Mouse (Mus musculus) forebrain, embryonic 15.5 days (tissue): ENCODE data around the gene Frem1. TPM values are rescaled to one million over a fixed set of nuclear protein-coding genes. Genes with fewer than 3 reads are reported as not detected.

Source experiments
- ATAC-seq: fragments of 200-750 bp; cut with Nextera tagmentation; replicated peaks from 2 replicates; pipeline ENCODE4 v1.8.0; 2017; ENCODE audit warnings: mild to moderate bottlenecking, moderate TSS enrichment, moderate library complexity
- H3K27ac ChIP-seq: fragments of 300-500 bp; sonication (generic); replicated peaks from 2 replicates; pipeline ENCODE4 v1.5.1; 2015; ENCODE audit warnings: mild to moderate bottlenecking, inconsistent platforms
- H3K27me3 ChIP-seq: fragments of 300-500 bp; sonication (generic); 2 replicates; pipeline ENCODE4 v1.6.1; 2015; ENCODE audit warnings: inconsistent platforms
- H3K36me3 ChIP-seq: fragments of 300-500 bp; sonication (generic); 2 replicates; pipeline ENCODE4 v1.6.1; 2015; ENCODE audit warnings: mild to moderate bottlenecking, inconsistent platforms
- H3K4me1 ChIP-seq: fragments of 300-500 bp; sonication (generic); 2 replicates; pipeline ENCODE4 v1.6.1; 2015; ENCODE audit warnings: inconsistent platforms
- H3K4me2 ChIP-seq: fragments of 300-500 bp; sonication (generic); replicated peaks from 2 replicates; pipeline ENCODE4 v1.6.1; 2015; ENCODE audit warnings: mild to moderate bottlenecking, inconsistent platforms
- H3K4me3 ChIP-seq: fragments of 300-500 bp; sonication (generic); 2 replicates; pipeline ENCODE4 v1.5.1; 2015; ENCODE audit warnings: mild to moderate bottlenecking, inconsistent platforms
- H3K9ac ChIP-seq: fragments of 300-500 bp; sonication (generic); replicated peaks from 2 replicates; pipeline ENCODE4 v1.6.1; 2015; ENCODE audit warnings: mild to moderate bottlenecking, inconsistent platforms
- H3K9me3 ChIP-seq: fragments of 300-500 bp; sonication (generic); 2 replicates; pipeline ENCODE4 v1.6.1; 2016; ENCODE audit warnings: inconsistent platforms
- WGBS: fragments of 180-500 bp; shearing (Covaris S2); methylation state at CpG from one replicate; pipeline ENCODE4 v1.1.7; 2015; ENCODE audit warnings: mixed read lengths; 5-methylcytosine and 5-hydroxymethylcytosine counted together
- polyA plus RNA-seq: library from polyadenylated mRNA; unstranded; fragments of >200 nt; fragmentation: Nextera tagmentation; extraction: Ambion mirVana; gene quantifications from 2 replicates; pipeline ENCODE4 v1.2.1, GENCODE M21; 2015

Gene Frem1
- polyA plus RNA-seq, 1 experiment from 2014 or later: 1.7 TPM

DNA sequence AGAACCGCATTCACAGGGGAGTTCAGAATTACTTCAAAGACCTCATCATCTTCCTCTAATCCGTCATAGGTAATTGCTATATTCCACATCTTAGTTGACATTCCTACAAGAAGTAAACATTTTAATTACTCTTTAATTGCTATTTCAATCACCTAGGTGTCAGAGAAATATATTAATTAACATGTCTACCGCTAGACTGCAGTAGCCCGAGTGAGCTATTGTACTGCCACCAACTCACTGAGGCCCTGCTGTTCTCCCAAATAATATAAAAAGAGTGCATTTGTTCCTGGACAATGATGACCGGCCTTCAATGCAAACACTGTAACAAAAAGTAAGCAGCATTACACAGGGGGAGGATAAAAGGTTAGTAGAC lies 135.5 kb downstream of the Frem1 start:
- peak; percentile 82 for ATAC-seq
- Histone ChIP-seq H3K4me1 (peaks cover 37% of the 10 kb centered on the region), H3K27ac (peak overlapping the region; percentile 89), H3K27me3 (no peaks in the 10 kb centered on the region), H3K9ac (peak overlapping the region; percentile 7; the same call in 1 of the 2 replicates), H3K36me3 (no peaks in the 10 kb centered on the region), H3K9me3 (no peaks in the 10 kb centered on the region), H3K4me3 (peak overlapping the region; percentile 15), H3K4me2 (peak overlapping the region; percentile 37)
- 1% methylated on average over 5 of the region's 5 CpGs for WGBS

GRCm38 (mm10) chr4:82916003-82916677 lies 136.0 kb downstream of the Frem1 start:
- peak overlapping the region; percentile 7; the same call in 1 of the 2 replicates for H3K9ac ChIP-seq
- WGBS: 6% methylated on average over 14 of the region's 14 CpGs

DNA sequence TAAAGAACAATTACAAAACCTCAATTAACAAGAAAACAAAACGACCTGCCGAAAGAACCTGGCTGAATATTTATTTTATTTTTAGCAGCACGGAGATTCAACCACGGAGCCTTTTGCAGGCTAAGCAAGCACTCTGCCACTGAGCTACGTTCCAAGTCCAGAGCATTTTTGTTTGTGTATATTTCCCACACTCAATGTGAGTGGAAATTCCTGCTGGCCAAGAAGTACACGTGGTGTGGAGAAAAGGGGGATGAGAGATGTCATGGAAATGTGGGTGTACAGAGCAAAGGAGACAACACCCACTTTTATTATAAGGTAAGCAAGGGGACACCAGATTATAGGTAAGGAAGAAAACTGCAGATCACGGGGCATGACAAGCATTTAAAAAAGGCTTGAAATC lies 136.6 kb downstream of the Frem1 start:
- no peak for ATAC-seq
- Histone ChIP-seq H3K36me3 (no peaks in the 10 kb centered on the region), H3K9me3 (no peaks in the 10 kb centered on the region), H3K27ac (peak overlapping the region; percentile 89), H3K4me2 (peak overlapping the region; percentile 37), H3K4me3 (no peak overlapping the region), H3K4me1 (peaks cover 37% of the 10 kb centered on the region), H3K9ac (no peak overlapping the region), H3K27me3 (no peaks in the 10 kb centered on the region)
- 34% methylated on average over 7 of the region's 7 CpGs for WGBS

More at GRCm38 (mm10) chr4:82916003-82916677, 136.0 kb downstream of the Frem1 start:
- Histone ChIP-seq H3K27me3 (no peaks in the 10 kb centered on the region), H3K4me2 (peak overlapping the region; percentile 37), H3K4me3 (peak overlapping the region; percentile 15), H3K27ac (peak overlapping the region; percentile 89), H3K4me1 (peaks cover 37% of the 10 kb centered on the region), H3K9me3 (no peaks in the 10 kb centered on the region), H3K36me3 (no peaks in the 10 kb centered on the region)
- peak; percentile 81 for ATAC-seq

DNA sequence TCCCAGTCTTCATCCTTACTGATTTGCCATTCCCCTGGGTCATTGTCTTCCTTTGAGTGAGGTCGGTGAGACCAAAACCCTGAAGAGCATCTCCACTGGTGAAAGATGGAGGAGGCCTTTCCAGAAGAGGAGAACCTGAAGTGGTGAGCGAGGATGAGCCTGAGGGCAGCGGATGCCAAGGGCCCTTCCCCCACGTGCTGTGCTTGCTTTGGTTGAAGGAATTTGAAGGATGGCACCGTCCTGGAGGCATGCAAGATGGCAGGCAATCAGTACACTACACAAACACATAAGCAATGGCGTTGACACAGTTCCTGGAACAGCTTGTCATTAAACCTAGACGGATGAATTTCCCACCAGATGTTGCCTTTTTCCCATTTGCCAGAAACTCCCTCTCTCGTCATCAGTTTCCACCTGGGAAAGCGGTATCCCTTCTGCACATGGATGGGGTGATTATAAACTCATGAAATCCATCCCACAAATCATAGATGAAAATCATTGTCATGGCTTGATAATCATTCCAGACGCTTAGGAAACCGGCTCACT lies 137.5 kb downstream of the Frem1 start:
- no peak for ATAC-seq
- H3K36me3 ChIP-seq: no peaks in the 10 kb centered on the region
- WGBS: 60% methylated on average over 11 of the region's 11 CpGs
- H3K9me3 ChIP-seq: no peaks in the 10 kb centered on the region
- peak overlapping the region; percentile 89 for H3K27ac ChIP-seq
- no peak overlapping the region for H3K4me2 ChIP-seq
- peaks cover 37% of the 10 kb centered on the region for H3K4me1 ChIP-seq
- no peak overlapping the region for H3K4me3 ChIP-seq
- no peak overlapping the region for H3K9ac ChIP-seq
- H3K27me3 ChIP-seq: no peaks in the 10 kb centered on the region

DNA sequence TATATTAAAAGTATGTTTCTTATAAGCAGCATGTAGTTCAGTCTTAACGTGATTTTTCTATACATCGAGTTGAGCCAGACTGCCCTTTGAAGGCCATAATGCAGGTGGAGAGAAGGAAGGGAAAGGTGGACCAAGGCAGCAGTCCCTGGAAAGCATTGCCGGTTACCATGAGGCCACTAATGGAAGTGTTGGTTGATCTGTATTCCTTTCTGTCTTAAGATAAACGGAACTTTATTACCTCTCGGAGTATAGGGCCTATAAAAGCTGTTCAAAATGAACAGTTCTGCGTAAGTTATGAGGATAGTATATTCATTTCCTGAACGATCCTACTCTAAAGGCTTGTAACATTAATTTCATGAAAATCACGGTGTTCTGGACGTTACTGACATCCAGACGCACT lies 156.9 kb downstream of the Frem1 start:
- Histone ChIP-seq H3K36me3 (no peaks in the 10 kb centered on the region), H3K4me3 (no peak overlapping the region), H3K9ac (no peak overlapping the region), H3K27me3 (no peaks in the 10 kb centered on the region), H3K4me2 (no peak overlapping the region), H3K27ac (no peak overlapping the region), H3K4me1 (peaks cover 17% of the 10 kb centered on the region), H3K9me3 (no peaks in the 10 kb centered on the region)
- WGBS: 94% methylated on average over 10 of the region's 10 CpGs
- ATAC-seq: no peak

DNA sequence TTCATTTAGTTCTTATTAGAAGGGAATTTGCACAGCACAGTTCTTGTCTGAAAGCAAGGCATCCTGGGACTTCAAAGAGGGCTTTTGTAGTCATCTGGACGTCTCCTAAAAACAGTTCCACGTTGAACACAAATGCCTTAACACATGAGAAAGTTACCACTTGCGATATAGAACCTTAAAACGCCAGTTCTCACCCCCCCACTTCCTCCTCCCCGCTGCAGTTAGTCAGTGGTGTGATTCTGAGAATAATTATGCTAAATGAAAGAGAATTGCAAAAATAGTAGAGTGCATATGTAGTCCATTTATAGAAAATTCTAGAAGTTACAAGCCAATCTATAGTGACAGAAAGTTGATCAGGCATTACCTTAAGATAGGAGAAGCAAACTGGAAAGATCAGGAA lies 159.9 kb downstream of the Frem1 start:
- Histone ChIP-seq H3K4me1 (peaks cover 17% of the 10 kb centered on the region), H3K36me3 (no peaks in the 10 kb centered on the region), H3K9me3 (no peaks in the 10 kb centered on the region), H3K4me2 (no peak overlapping the region), H3K4me3 (no peak overlapping the region), H3K27ac (no peak overlapping the region), H3K27me3 (no peaks in the 10 kb centered on the region), H3K9ac (no peak overlapping the region)
- no peak for ATAC-seq
- 67% methylated on average over 5 of the region's 5 CpGs for WGBS

GRCm38 (mm10) chr4:82891566-82891965 lies 160.6 kb downstream of the Frem1 start:
- 0 out of 2 replicates have a peak, but pooled peaks have one; percentile 38 for ATAC-seq
- Histone ChIP-seq H3K4me2 (no peak overlapping the region), H3K36me3 (no peaks in the 10 kb centered on the region), H3K27ac (no peak overlapping the region), H3K9ac (no peak overlapping the region), H3K9me3 (no peaks in the 10 kb centered on the region), H3K4me3 (no peak overlapping the region), H3K4me1 (peaks cover 17% of the 10 kb centered on the region), H3K27me3 (no peaks in the 10 kb centered on the region)
- WGBS: 59% methylated on average over 2 of the region's 2 CpGs

DNA sequence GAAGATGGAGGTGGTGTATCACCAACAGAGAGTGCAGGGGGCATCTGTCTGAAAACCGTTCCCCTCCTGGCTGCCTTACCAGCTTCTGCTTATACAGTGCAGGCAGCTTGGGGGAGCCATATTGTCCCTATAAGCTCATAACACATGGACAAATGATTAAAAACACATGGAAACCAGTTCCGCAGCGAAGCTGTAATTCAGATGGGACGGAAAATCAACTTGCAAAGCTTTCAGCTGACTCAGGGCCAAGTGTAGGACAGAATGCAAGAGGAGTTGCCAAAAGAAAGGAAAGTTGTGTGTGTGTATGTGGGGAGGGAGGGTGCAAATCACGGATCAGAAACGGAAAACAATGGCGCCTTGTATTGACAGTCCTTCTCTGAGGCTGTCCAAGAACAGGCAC lies 161.1 kb downstream of the Frem1 start:
- Histone ChIP-seq H3K4me2 (no peak overlapping the region; the same call in 1 of the 2 replicates), H3K36me3 (no peaks in the 10 kb centered on the region), H3K27ac (peak overlapping the region; percentile 49; the same call in 1 of the 2 replicates), H3K27me3 (no peaks in the 10 kb centered on the region), H3K9me3 (no peaks in the 10 kb centered on the region), H3K4me3 (no peak overlapping the region), H3K9ac (no peak overlapping the region), H3K4me1 (peaks cover 17% of the 10 kb centered on the region)
- WGBS: 36% methylated on average over 7 of the region's 7 CpGs
- ATAC-seq: peak; percentile 92

GRCm38 (mm10) chr4:82890585-82890984 lies 161.6 kb downstream of the Frem1 start:
- Histone ChIP-seq H3K4me1 (peaks cover 17% of the 10 kb centered on the region), H3K36me3 (no peaks in the 10 kb centered on the region), H3K4me2 (no peak overlapping the region), H3K9me3 (no peaks in the 10 kb centered on the region), H3K27ac (peak overlapping the region; percentile 49; the same call in 1 of the 2 replicates), H3K9ac (no peak overlapping the region), H3K27me3 (no peaks in the 10 kb centered on the region), H3K4me3 (no peak overlapping the region)
- WGBS: 88% methylated on average over 4 of the region's 4 CpGs
- no peak for ATAC-seq

DNA sequence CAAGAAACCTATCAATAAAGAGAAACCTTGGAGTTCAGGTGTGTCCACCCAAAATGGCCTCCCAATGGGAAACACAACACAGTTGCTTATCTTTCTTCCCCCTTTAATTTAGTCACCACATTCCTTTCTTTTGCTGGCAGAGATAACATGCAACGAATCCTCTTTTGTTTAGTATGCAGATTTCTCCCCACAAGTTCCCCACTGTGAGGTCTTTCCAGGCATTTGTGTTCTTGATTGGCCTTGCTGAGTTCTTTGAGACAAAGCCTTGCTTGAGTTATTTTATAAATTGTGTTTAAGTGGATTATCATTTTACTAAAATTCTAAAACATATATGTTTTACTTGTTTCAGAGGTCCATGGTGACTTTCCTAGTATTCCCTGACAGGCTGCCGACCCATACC lies 166.0 kb downstream of the Frem1 start:
- no peak overlapping the region for H3K4me3 ChIP-seq
- no peak overlapping the region for H3K27ac ChIP-seq
- ATAC-seq: no peak
- no peak overlapping the region for H3K4me2 ChIP-seq
- 54% methylated on average over 2 of the region's 2 CpGs for WGBS
- no peaks in the 10 kb centered on the region for H3K36me3 ChIP-seq
- no peaks in the 10 kb centered on the region for H3K9me3 ChIP-seq
- H3K4me1 ChIP-seq: peaks cover 11% of the 10 kb centered on the region
- no peaks in the 10 kb centered on the region for H3K27me3 ChIP-seq
- no peak overlapping the region for H3K9ac ChIP-seq

GRCm38 (mm10) chr4:82885535-82885913 lies 166.6 kb downstream of the Frem1 start:
- H3K27ac ChIP-seq: no peak overlapping the region
- 66% methylated on average over 1 of the region's 1 CpGs for WGBS
- ATAC-seq: no peak
- peaks cover 6% of the 10 kb centered on the region; the same call in 1 of the 2 replicates for H3K4me1 ChIP-seq
- no peaks in the 10 kb centered on the region for H3K9me3 ChIP-seq
- H3K4me2 ChIP-seq: no peak overlapping the region
- no peak overlapping the region for H3K4me3 ChIP-seq
- no peaks in the 10 kb centered on the region for H3K36me3 ChIP-seq
- H3K27me3 ChIP-seq: no peaks in the 10 kb centered on the region
- H3K9ac ChIP-seq: no peak overlapping the region

GRCm38 (mm10) chr4:82884636-82885534 lies 167.3 kb downstream of the Frem1 start, which contains the start of gene Cer1:
Gene Cer1, minus strand, starts transcription at chr4:82885148.
- H3K4me3 ChIP-seq: no peak within 1 kb of the TSS
- H3K9ac ChIP-seq: no peak within 1 kb of the TSS
- H3K9me3 ChIP-seq: no peaks in the 10 kb centered on the region
- H3K36me3 ChIP-seq: no peaks in the 10 kb centered on the region
- no peaks in the 10 kb centered on the region for H3K27me3 ChIP-seq
- H3K4me1 ChIP-seq: peaks cover 3% of the 10 kb centered on the region; the same call in 1 of the 2 replicates
- 46% methylated on average over 19 of the region's 19 CpGs for WGBS
- H3K27ac ChIP-seq: no peak within 1 kb of the TSS
- H3K4me2 ChIP-seq: no peak within 1 kb of the TSS
- no peak for ATAC-seq
